Mouse (Mus musculus) liver, adult 2 months (tissue): ENCODE data around the gene Slc25a28. TPM values are rescaled to one million over a fixed set of nuclear protein-coding genes. Genes with fewer than 3 reads are reported as not detected.

ENCODE experiments used
- DNase-seq: peaks from one replicate; pipeline ENCODE4 v3.0.0-alpha.2; 2011; ENCODE audit warnings: low read depth, low spot score; ENCODE audit errors: extremely low read depth
- H3K27ac ChIP-seq: fragments of 200-500 bp; replicated peaks from 2 replicates; pipeline ENCODE4 v1.5.1; 2012; ENCODE audit warnings: low read depth, mild to moderate bottlenecking, control low read depth, inconsistent platforms, low read length; ENCODE audit not compliant: insufficient read depth
- H3K27me3 ChIP-seq: fragments of 200-500 bp; 2 replicates; pipeline ENCODE4 v1.6.1; 2012; ENCODE audit warnings: mild to moderate bottlenecking, moderate library complexity, low read length, inconsistent platforms; ENCODE audit not compliant: control insufficient read depth, insufficient read depth
- H3K36me3 ChIP-seq: fragments of 200-500 bp; 2 replicates; pipeline ENCODE4 v1.6.1; 2012; ENCODE audit warnings: low read length, inconsistent platforms; ENCODE audit not compliant: control insufficient read depth, insufficient read depth
- H3K4me1 ChIP-seq: fragments of 200-500 bp; 2 replicates; pipeline ENCODE4 v1.6.1; 2011; ENCODE audit warnings: low read length; ENCODE audit not compliant: control insufficient read depth, insufficient read depth
- H3K4me3 ChIP-seq: fragments of 200-500 bp; 2 replicates; pipeline ENCODE4 v1.5.1; 2011; ENCODE audit warnings: low read depth, mild to moderate bottlenecking, control low read depth, low read length, moderate library complexity; ENCODE audit not compliant: insufficient read depth
- H3K79me2 ChIP-seq: fragments of 200-500 bp; 2 replicates; pipeline ENCODE4 v1.6.1; 2012; ENCODE audit warnings: inconsistent platforms, mild to moderate bottlenecking, low read length, moderate library complexity; ENCODE audit not compliant: control insufficient read depth, insufficient read depth
- H3K9ac ChIP-seq: fragments of 200-500 bp; 2 replicates; pipeline ENCODE4 v1.6.1; 2012; ENCODE audit warnings: low read depth, mild to moderate bottlenecking, control low read depth, inconsistent platforms, low read length
- CTCF ChIP-seq: fragments of 200-500 bp; IDR thresholded peaks from 2 replicates; pipeline ENCODE4 v1.5.1; 2011; ENCODE audit warnings: low read depth, low read length, control low read depth
- POLR2A ChIP-seq: fragments of 200-500 bp; IDR thresholded peaks from 2 replicates; pipeline ENCODE4 v1.6.1; 2011; ENCODE audit warnings: low read length, control low read depth; ENCODE audit not compliant: insufficient read depth; ENCODE audit errors: extremely low read depth
- WGBS: fragments of 180-500 bp; shearing (Covaris S2); methylation state at CpG from one replicate; pipeline ENCODE4 v1.1.7; 2018; 5-methylcytosine and 5-hydroxymethylcytosine counted together
- polyA plus RNA-seq: library from polyadenylated mRNA; depleted of rRNA; stranded (reverse); fragments of >200 nt; gene quantifications from 2 replicates; pipeline ENCODE4 v1.2.3, GENCODE M21; 2012
- total RNA-seq: library from RNA; depleted of rRNA; stranded (reverse); fragments of >200 nt; gene quantifications from 2 replicates; pipeline ENCODE4 v1.2.3, GENCODE M21; 2014

The Slc25a28 gene
- total and polyA plus RNA-seq, 2 experiments, result 20.5 to 43.0 TPM

DNA sequence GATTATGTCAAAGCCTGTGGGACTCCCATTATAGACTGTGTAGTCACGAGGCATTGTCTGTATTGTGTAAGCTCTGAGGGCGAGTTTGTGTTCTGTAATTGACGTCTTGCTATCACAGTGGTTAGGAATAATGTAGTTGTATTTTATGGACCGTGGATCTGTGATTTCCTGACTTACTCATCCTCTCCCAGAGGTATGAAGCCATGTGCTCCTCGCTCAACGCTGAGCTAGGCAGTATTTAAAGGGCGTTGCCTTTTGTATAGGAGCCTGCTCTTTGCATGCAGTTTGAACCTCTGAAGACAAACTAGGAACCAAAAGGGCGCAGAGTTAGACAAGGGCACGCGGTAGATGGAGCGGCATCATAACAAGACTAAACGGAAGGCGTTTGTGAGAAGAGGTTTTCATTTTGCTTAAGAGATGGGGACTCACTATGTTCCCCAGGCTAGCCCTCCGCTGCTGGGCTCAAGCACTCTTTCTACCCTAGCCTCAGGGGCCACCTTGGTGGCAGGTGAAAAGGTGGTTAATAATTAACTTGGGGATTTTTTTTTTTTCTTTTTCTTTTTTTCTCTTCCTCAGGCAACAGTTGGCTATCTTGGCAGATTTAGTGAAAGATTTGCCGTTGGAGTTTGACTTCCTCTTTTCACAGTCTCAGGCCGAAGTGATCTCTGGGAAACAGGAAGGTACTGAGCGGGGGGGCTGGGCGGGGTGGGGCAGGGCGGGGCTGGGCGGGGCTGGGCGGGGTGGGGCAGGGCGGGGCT is 36.7 kb upstream of the Slc25a28 start:
- Histone ChIP-seq H3K4me1 (no peaks in the 10 kb centered on the region), H3K79me2 (no peaks in the 10 kb centered on the region), H3K36me3 (peaks cover 5% of the 10 kb centered on the region; the same call in 1 of the 2 replicates), H3K9ac (no peak overlapping the region), H3K27ac (peak overlapping the region; percentile 32; the same call in 1 of the 2 replicates), H3K4me3 (no peak overlapping the region), H3K27me3 (no peaks in the 10 kb centered on the region)
- WGBS, result 57% methylated on average over 22 of the region's 22 CpGs
- TF ChIP-seq CTCF (no peak), POLR2A (no peak)
- no peak for DNase-seq

DNA sequence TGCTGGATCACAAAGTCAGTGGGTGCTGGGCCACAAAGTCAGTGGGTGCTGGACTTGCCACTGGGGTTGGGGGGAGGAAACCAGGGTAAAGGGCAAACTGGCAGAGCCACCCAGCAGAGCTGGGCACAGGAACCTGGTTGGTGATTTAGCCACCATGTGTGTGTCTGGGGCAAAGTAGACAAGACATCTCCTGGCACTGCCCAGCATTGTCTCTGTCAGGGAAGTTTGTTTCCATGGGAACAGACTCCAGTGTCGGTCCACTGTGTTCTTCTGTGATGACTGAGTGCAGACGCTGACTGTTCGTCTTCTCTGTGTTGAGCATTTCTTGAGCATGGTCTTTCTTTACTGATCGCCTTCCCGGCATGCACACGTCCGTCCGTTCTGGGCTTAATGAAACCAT is 34.6 kb upstream of the Slc25a28 start:
- H3K9ac ChIP-seq, result no peak overlapping the region
- no peak for DNase-seq
- H3K79me2 ChIP-seq, result no peaks in the 10 kb centered on the region
- WGBS, result 93% methylated on average over 8 of the region's 8 CpGs
- no peak overlapping the region for H3K4me3 ChIP-seq
- H3K27ac ChIP-seq, result no peak overlapping the region
- H3K4me1 ChIP-seq, result no peaks in the 10 kb centered on the region
- H3K27me3 ChIP-seq, result no peaks in the 10 kb centered on the region
- TF ChIP-seq POLR2A (no peak), CTCF (no peak)
- H3K36me3 ChIP-seq, result peaks cover 9% of the 10 kb centered on the region; the same call in 1 of the 2 replicates

DNA sequence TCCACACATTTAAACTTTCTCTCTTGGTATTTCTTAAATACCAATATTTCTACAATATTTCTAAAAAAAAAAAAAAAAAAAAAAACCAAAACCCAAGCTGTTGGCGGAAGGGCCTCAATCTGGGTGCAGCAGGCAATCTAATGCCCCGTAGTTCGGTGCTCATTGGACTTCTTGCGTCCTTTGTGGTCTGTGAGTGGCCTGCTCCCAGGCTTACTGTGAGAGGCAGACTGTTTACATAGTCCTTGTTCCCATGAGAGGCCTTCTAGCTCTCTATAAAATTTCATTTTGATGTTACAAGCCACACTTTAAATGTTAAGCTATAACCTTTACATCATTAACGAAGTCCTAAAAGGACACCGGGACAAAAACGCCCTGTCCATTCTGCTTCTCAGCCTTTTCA is 33.5 kb upstream of the Slc25a28 start:
- Histone ChIP-seq H3K4me1 (no peaks in the 10 kb centered on the region), H3K9ac (no peak overlapping the region), H3K4me3 (no peak overlapping the region), H3K79me2 (no peaks in the 10 kb centered on the region), H3K36me3 (peaks cover 13% of the 10 kb centered on the region; the same call in 1 of the 2 replicates), H3K27me3 (no peaks in the 10 kb centered on the region), H3K27ac (no peak overlapping the region)
- TF ChIP-seq POLR2A, result no peak
- DNase-seq, result no peak
- 93% methylated on average over 7 of the region's 7 CpGs for WGBS

DNA sequence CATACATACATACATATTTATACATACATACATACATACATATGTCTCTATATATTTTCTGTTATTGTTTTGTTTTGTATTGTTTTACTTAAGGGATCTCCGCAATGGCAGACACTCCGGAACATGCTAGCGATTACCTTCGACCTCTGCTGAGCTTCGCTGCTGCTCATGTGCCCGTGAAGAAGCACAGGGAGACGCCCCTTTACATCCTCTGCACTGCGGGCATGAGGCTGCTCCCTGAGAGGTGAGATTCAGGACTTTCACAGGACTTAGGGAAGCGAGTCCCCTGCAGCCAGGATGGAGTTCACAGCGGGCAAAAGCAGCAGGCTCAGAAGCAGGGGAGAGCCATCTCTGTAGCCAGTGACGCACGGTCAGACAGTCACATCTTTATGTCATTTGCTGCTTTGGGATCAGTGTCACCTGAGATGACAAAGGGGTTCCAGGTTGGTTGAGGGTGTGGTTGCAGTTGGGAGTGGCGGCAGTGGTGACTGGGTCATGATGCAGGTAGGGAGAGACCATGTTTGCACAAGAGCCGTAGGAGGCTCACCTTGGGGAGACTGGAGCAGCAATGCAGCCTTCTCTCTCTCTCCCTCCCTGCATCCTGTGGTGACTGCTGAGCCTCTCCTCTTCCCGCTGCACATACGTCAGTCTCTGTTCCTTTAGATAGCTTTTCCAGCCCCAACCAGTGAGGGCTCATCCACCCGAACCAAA is 30.3 kb upstream of the Slc25a28 start:
- TF ChIP-seq POLR2A (no peak), CTCF (no peak)
- Histone ChIP-seq H3K4me1 (no peaks in the 10 kb centered on the region), H3K36me3 (peaks cover 13% of the 10 kb centered on the region; the same call in 1 of the 2 replicates), H3K79me2 (0 out of 2 replicates have a peak, but pooled peaks cover 2% of the 10 kb centered on the region), H3K27me3 (no peaks in the 10 kb centered on the region), H3K27ac (no peak overlapping the region), H3K9ac (no peak overlapping the region), H3K4me3 (no peak overlapping the region)
- 94% methylated on average over 17 of the region's 17 CpGs for WGBS
- no peak for DNase-seq

DNA sequence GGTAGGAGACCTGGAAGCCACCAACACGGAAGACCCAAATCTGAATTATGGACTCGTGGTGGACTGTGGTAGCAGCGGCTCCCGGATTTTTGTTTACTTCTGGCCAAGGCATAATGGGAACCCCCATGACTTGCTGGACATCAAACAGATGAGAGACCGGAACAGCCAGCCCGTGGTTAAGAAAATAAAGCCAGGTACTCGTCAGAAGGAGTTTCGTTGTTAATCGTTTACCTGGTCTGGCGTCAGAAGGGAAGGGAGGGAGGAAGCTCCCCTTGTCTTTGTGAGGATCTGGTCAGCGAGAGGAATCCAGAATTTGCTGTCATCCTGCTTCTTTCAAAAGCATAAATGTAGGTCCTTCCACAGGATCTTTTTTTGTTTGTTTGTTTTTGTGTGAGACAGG is 29.5 kb upstream of the Slc25a28 start:
- Histone ChIP-seq H3K27ac (no peak overlapping the region), H3K4me3 (no peak overlapping the region), H3K79me2 (0 out of 2 replicates have a peak, but pooled peaks cover 2% of the 10 kb centered on the region), H3K36me3 (peaks cover 13% of the 10 kb centered on the region; the same call in 1 of the 2 replicates), H3K9ac (no peak overlapping the region), H3K4me1 (no peaks in the 10 kb centered on the region), H3K27me3 (no peaks in the 10 kb centered on the region)
- WGBS, result 61% methylated on average over 11 of the region's 11 CpGs
- TF ChIP-seq POLR2A (no peak), CTCF (no peak)
- no peak for DNase-seq
